Comparison of ENCODE assay signal across 10 mouse cellular contexts in genomic region chr7:74719321-74719720, GRCm38 (mm10).
DNase-seq lines count a peak whose midpoint lies in the region.
"Had no signal": no experiment of that assay in that cellular context is flagged by ENCODE, and none has a peak within 500 bp of the region (broad histone marks: within the 10 kb centered on the region; RNA-seq: fewer than 3 reads in every experiment).

No protein-coding gene starts in this region.

- peak; percentile 79 for DNase-seq in right cerebral cortex, adult 18-20 months
- no peak for DNase-seq in right cerebral cortex, postnatal 4 days
- peak; percentile 68 to 74 for DNase-seq in frontal cortex, postnatal 36 days (ENCODE audit: low spot score in 2 of 2)
- peak; percentile 49 to 61 for DNase-seq in left cerebral cortex, postnatal 14 days (ENCODE audit: low spot score in 2 of 2)
- no peak for DNase-seq in urinary bladder, postnatal 36 days (ENCODE audit: low spot score in 2 of 2)
- no peak for DNase-seq in urinary bladder, adult 2 months (ENCODE audit: low spot score)
- no peak for DNase-seq in heart, postnatal 14 days
- DNase-seq: cerebellum, postnatal 25 days; kidney, adult 9 months; lung, postnatal 14 days had no signal

- intact Hi-C loops in left cerebral cortex, postnatal 14 days (cut with DNase I), result no loop called here
- intact Hi-C loops in heart, postnatal 14 days (cut with DNase I), result no loop called here

Comparison
In these comparisons a context has a peak if more than half of its experiments do, and no peak if none do; other contexts are left out.
1. DNase-seq: peak in right cerebral cortex, adult 18-20 months (single experiment), frontal cortex, postnatal 36 days (2 of 2) and left cerebral cortex, postnatal 14 days (2 of 2); none in right cerebral cortex, postnatal 4 days (single experiment), urinary bladder, postnatal 36 days (0 of 2), urinary bladder, adult 2 months (single experiment) and heart, postnatal 14 days (0 of 2).